Mouse (Mus musculus): Measurements from ENCODE around the gene Coro6.

Coro6 gene

GRCm38 (mm10) chr11:77493512-77494343, 31.5 kb downstream of the Coro6 start, which contains the start of gene Git1:
Git1 (plus strand) TSS chr11:77493562.
- DNase-seq (ENCODE audit: low read depth, low spot score): peak; percentile 60

- DNase-seq (ENCODE audit: low read depth, low spot score): no peak
Measured at GRCm38 (mm10) chr11:77494344-77494676, 32.1 kb downstream of the Coro6 start.

GRCm38 (mm10) chr11:77494782-77495181, 32.6 kb downstream of the Coro6 start:
- DNase-seq (ENCODE audit: low read depth, low spot score): no peak

GRCm38 (mm10) chr11:77495507-77495906, 33.3 kb downstream of the Coro6 start:
- DNase-seq (ENCODE audit: low read depth, low spot score): no peak

GRCm38 (mm10) chr11:77497341-77497756, 35.1 kb downstream of the Coro6 start:
- peak; percentile 98 for DNase-seq (ENCODE audit: low read depth, low spot score)

GRCm38 (mm10) chr11:77497851-77498250, 35.6 kb downstream of the Coro6 start:
- DNase-seq (ENCODE audit: low read depth, low spot score): peak; percentile 75

GRCm38 (mm10) chr11:77498261-77499139, 36.3 kb downstream of the Coro6 start:
- DNase-seq (ENCODE audit: low read depth, low spot score): peak; percentile 90

GRCm38 (mm10) chr11:77499354-77499753, 37.1 kb downstream of the Coro6 start:
- no peak for DNase-seq (ENCODE audit: low read depth, low spot score)

- DNase-seq (ENCODE audit: low read depth, low spot score): peak; percentile 67
Measured at GRCm38 (mm10) chr11:77500361-77501325, 38.4 kb downstream of the Coro6 start.

GRCm38 (mm10) chr11:77501392-77501791, 39.2 kb downstream of the Coro6 start:
- peak; percentile 77 for DNase-seq (ENCODE audit: low read depth, low spot score)

GRCm38 (mm10) chr11:77501971-77502370, 39.8 kb downstream of the Coro6 start:
- DNase-seq (ENCODE audit: low read depth, low spot score): no peak

- DNase-seq (ENCODE audit: low read depth, low spot score): no peak
Measured at GRCm38 (mm10) chr11:77502481-77502880, 40.3 kb downstream of the Coro6 start.

- DNase-seq (ENCODE audit: low read depth, low spot score): peak; percentile 87
Measured at GRCm38 (mm10) chr11:77503511-77503910, 41.3 kb downstream of the Coro6 start.

- no peak for DNase-seq (ENCODE audit: low read depth, low spot score)
Measured at GRCm38 (mm10) chr11:77504377-77504776, 42.2 kb downstream of the Coro6 start.

GRCm38 (mm10) chr11:77505291-77505980, 43.2 kb downstream of the Coro6 start:
- DNase-seq (ENCODE audit: low read depth, low spot score): no peak

- no peak for DNase-seq (ENCODE audit: low read depth, low spot score)
Measured at GRCm38 (mm10) chr11:77506273-77506672, 44.1 kb downstream of the Coro6 start.

- DNase-seq (ENCODE audit: low read depth, low spot score): no peak
Measured at GRCm38 (mm10) chr11:77506941-77507340, 44.7 kb downstream of the Coro6 start.

GRCm38 (mm10) chr11:77507426-77507825, 45.2 kb downstream of the Coro6 start:
- DNase-seq (ENCODE audit: low read depth, low spot score): no peak

- DNase-seq (ENCODE audit: low read depth, low spot score): peak; percentile 86
Measured at GRCm38 (mm10) chr11:77508068-77509021, 46.1 kb downstream of the Coro6 start.

GRCm38 (mm10) chr11:77511336-77511735, 49.1 kb downstream of the Coro6 start:
- no peak for DNase-seq (ENCODE audit: low read depth, low spot score)
